ENCODE assay signal across 19 mouse cellular contexts in the genomic region with DNA sequence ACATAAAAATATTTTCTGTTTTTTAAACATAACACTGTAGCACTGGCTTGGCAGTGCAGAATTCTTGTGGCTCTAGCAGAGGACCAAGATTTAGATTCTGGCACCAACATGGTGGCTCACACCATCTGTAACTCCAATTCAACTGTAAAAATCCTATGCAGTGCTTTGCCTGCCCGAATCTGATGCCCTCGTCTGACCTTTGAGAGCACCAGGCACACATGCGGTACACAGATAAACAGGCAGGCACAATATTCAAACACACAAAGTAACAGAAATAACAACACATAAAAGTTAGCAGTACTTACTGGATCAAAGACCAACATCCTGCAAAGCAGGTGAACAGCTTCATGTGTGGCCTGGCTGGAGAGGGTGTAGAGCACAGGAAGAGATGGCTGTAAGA.
"Had no signal": no experiment of that assay in that cellular context is flagged by ENCODE, and none has a peak within 500 bp of the region (broad histone marks: within the 10 kb centered on the region; RNA-seq: fewer than 3 reads in every experiment).

No protein-coding gene starts in this region.

- H3K4me1 ChIP-seq: midbrain, embryonic 13.5 days; midbrain, embryonic 15.5 days; neural tube, embryonic 13.5 days; neural tube, embryonic 15.5 days; stomach, embryonic 15.5 days had no signal

- H3K4me2 ChIP-seq: liver, embryonic 15.5 days; lung, embryonic 14.5 days; midbrain, embryonic 11.5 days; midbrain, embryonic 13.5 days; midbrain, embryonic 15.5 days; neural tube, embryonic 13.5 days; neural tube, embryonic 15.5 days; stomach, embryonic 15.5 days had no signal

- H3K4me3 ChIP-seq: liver, embryonic 15.5 days; midbrain, embryonic 13.5 days; midbrain, embryonic 15.5 days; myocyte; neural tube, embryonic 13.5 days; neural tube, embryonic 15.5 days; stomach, embryonic 15.5 days had no signal

- H3K27me3 ChIP-seq: liver, embryonic 15.5 days; midbrain, embryonic 13.5 days; midbrain, embryonic 15.5 days; neural tube, embryonic 13.5 days; neural tube, embryonic 15.5 days; stomach, embryonic 15.5 days had no signal

- H3K9me3 ChIP-seq: liver, embryonic 15.5 days; midbrain, embryonic 13.5 days; midbrain, embryonic 15.5 days; neural tube, embryonic 13.5 days; neural tube, embryonic 15.5 days; stomach, embryonic 15.5 days had no signal

- ATAC-seq: midbrain, embryonic 13.5 days; midbrain, embryonic 15.5 days had no signal

- H3K27ac ChIP-seq: liver, embryonic 15.5 days; midbrain, embryonic 13.5 days; midbrain, embryonic 15.5 days; neural tube, embryonic 13.5 days; neural tube, embryonic 15.5 days; stomach, embryonic 15.5 days; stomach, postnatal 0 days had no signal

- H3K9ac ChIP-seq: liver, embryonic 15.5 days; lung, embryonic 14.5 days; midbrain, embryonic 13.5 days; midbrain, embryonic 15.5 days; neural tube, embryonic 13.5 days; neural tube, embryonic 15.5 days; stomach, embryonic 15.5 days had no signal

- DNase-seq: lung, adult 18-20 months; lung, embryonic 14.5 days; lung, postnatal 10 days; lung, postnatal 4 days; retina, postnatal 1 day; right cerebral cortex, adult 18-20 months; right cerebral cortex, postnatal 14 days; thymus, adult 2 months; thymus, postnatal 25 days; thymus, postnatal 4 days had no signal
